Mouse (Mus musculus) heart, postnatal 0 days (tissue): ENCODE measurements around the gene Ctdspl.

Source experiments
- CTCF ChIP-seq: IDR thresholded peaks from 2 replicates; pipeline ENCODE4 v1.5.1; 2016; ENCODE audit warnings: antibody characterized with exemption, control low read depth, low read depth
- EP300 ChIP-seq: IDR thresholded peaks from 2 replicates; pipeline ENCODE4 v1.6.1; 2016; ENCODE audit warnings: antibody characterized with exemption, low read depth

GRCm38 (mm10) chr9:118890149-118890548 lies 36.1 kb upstream of the Ctdspl start:
- TF ChIP-seq EP300 (no peak), CTCF (no peak)
